Mouse (Mus musculus): ENCODE measurements around the gene Bicdl2. TPM values are rescaled to one million over a fixed set of nuclear protein-coding genes. Genes with fewer than 3 reads are reported as not detected.

Bicdl2 gene
- polyA plus RNA-seq, 1 experiment from 2014 or later, result 0.29 TPM

GRCm38 (mm10) chr17:23651363-23651762 lies 8.9 kb upstream of the Bicdl2 start:
- 84% methylated on average over 6 of the region's 6 CpGs for whole genome bisulfite sequencing
- H3K9ac ChIP-seq (replicated peaks; ENCODE audit: low read depth, low read length), result no peak overlapping the region
- no peak for ATAC-seq (ENCODE audit: low read depth)
- H3K4me1 ChIP-seq (ENCODE audit: control insufficient read depth, insufficient read depth, low read length), result no peaks in the 10 kb centered on the region
- no peak overlapping the region for H3K27ac ChIP-seq (ENCODE audit: low read depth, low read length)
- H3K27me3 ChIP-seq (ENCODE audit: control insufficient read depth, insufficient read depth, low read length), result no peaks in the 10 kb centered on the region
- H3K4me3 ChIP-seq (ENCODE audit: low read depth, low read length), result no peak overlapping the region
- H3K4me2 ChIP-seq (ENCODE audit: low read depth, low read length), result no peak overlapping the region
- no peaks in the 10 kb centered on the region for H3K36me3 ChIP-seq (ENCODE audit: control insufficient read depth, insufficient read depth, low read length)
- H3K9me3 ChIP-seq (ENCODE audit: control insufficient read depth, low read length), result no peaks in the 10 kb centered on the region

- Histone ChIP-seq H3K27ac (ENCODE audit: low read depth, low read length) (no peak overlapping the region), H3K9ac (replicated peaks; ENCODE audit: low read depth, low read length) (no peak overlapping the region), H3K4me1 (ENCODE audit: control insufficient read depth, insufficient read depth, low read length) (no peaks in the 10 kb centered on the region), H3K9me3 (ENCODE audit: control insufficient read depth, low read length) (no peaks in the 10 kb centered on the region), H3K36me3 (ENCODE audit: control insufficient read depth, insufficient read depth, low read length) (no peaks in the 10 kb centered on the region), H3K27me3 (ENCODE audit: control insufficient read depth, insufficient read depth, low read length) (no peaks in the 10 kb centered on the region), H3K4me3 (ENCODE audit: low read depth, low read length) (no peak overlapping the region), H3K4me2 (ENCODE audit: low read depth, low read length) (no peak overlapping the region)
- 89% methylated on average over 1 of the region's 2 CpGs for WGBS
- no peak for ATAC-seq (ENCODE audit: low read depth)
Observed at GRCm38 (mm10) chr17:23653324-23653723, 7.0 kb upstream of the Bicdl2 start.

GRCm38 (mm10) chr17:23654001-23654400 lies 6.3 kb upstream of the Bicdl2 start:
- no peaks in the 10 kb centered on the region for H3K27me3 ChIP-seq (ENCODE audit: control insufficient read depth, insufficient read depth, low read length)
- H3K4me2 ChIP-seq (ENCODE audit: low read depth, low read length), result no peak overlapping the region
- no peaks in the 10 kb centered on the region for H3K36me3 ChIP-seq (ENCODE audit: control insufficient read depth, insufficient read depth, low read length)
- H3K4me1 ChIP-seq (ENCODE audit: control insufficient read depth, insufficient read depth, low read length), result no peaks in the 10 kb centered on the region
- H3K9me3 ChIP-seq (ENCODE audit: control insufficient read depth, low read length), result no peaks in the 10 kb centered on the region
- H3K9ac ChIP-seq (replicated peaks; ENCODE audit: low read depth, low read length), result no peak overlapping the region
- H3K4me3 ChIP-seq (ENCODE audit: low read depth, low read length), result no peak overlapping the region
- no peak overlapping the region for H3K27ac ChIP-seq (ENCODE audit: low read depth, low read length)
- 65% methylated on average over 6 of the region's 6 CpGs for WGBS
- ATAC-seq (ENCODE audit: low read depth), result no peak

- no peak for ATAC-seq (ENCODE audit: low read depth)
- WGBS, result 57% methylated on average over 2 of the region's 2 CpGs
- no peaks in the 10 kb centered on the region for H3K4me1 ChIP-seq (ENCODE audit: control insufficient read depth, insufficient read depth, low read length)
- H3K4me3 ChIP-seq (ENCODE audit: low read depth, low read length), result no peak overlapping the region
- H3K9me3 ChIP-seq (ENCODE audit: control insufficient read depth, low read length), result no peaks in the 10 kb centered on the region
- H3K4me2 ChIP-seq (ENCODE audit: low read depth, low read length), result no peak overlapping the region
- no peaks in the 10 kb centered on the region for H3K27me3 ChIP-seq (ENCODE audit: control insufficient read depth, insufficient read depth, low read length)
- H3K27ac ChIP-seq (ENCODE audit: low read depth, low read length), result no peak overlapping the region
- H3K36me3 ChIP-seq (ENCODE audit: control insufficient read depth, insufficient read depth, low read length), result no peaks in the 10 kb centered on the region
- no peak overlapping the region for H3K9ac ChIP-seq (replicated peaks; ENCODE audit: low read depth, low read length)
Observed at GRCm38 (mm10) chr17:23654410-23654809, 5.9 kb upstream of the Bicdl2 start.

- H3K27me3 ChIP-seq (ENCODE audit: control insufficient read depth, insufficient read depth, low read length), result peaks cover 14% of the 10 kb centered on the region
- no peaks in the 10 kb centered on the region for H3K4me1 ChIP-seq (ENCODE audit: control insufficient read depth, insufficient read depth, low read length)
- H3K36me3 ChIP-seq (ENCODE audit: control insufficient read depth, insufficient read depth, low read length), result no peaks in the 10 kb centered on the region
- 78% methylated on average over 3 of the region's 3 CpGs for WGBS
- H3K4me3 ChIP-seq (ENCODE audit: low read depth, low read length), result no peak overlapping the region
- no peak overlapping the region for H3K27ac ChIP-seq (ENCODE audit: low read depth, low read length)
- no peak for ATAC-seq (ENCODE audit: low read depth)
- no peak overlapping the region for H3K4me2 ChIP-seq (ENCODE audit: low read depth, low read length)
- no peaks in the 10 kb centered on the region for H3K9me3 ChIP-seq (ENCODE audit: control insufficient read depth, low read length)
- H3K9ac ChIP-seq (replicated peaks; ENCODE audit: low read depth, low read length), result no peak overlapping the region
Observed at GRCm38 (mm10) chr17:23658450-23658849, 1.9 kb upstream of the Bicdl2 start.

- no peaks in the 10 kb centered on the region for H3K9me3 ChIP-seq (ENCODE audit: control insufficient read depth, low read length)
- H3K9ac ChIP-seq (replicated peaks; ENCODE audit: low read depth, low read length), result no peak overlapping the region
- no peak overlapping the region for H3K4me3 ChIP-seq (ENCODE audit: low read depth, low read length)
- no peaks in the 10 kb centered on the region for H3K4me1 ChIP-seq (ENCODE audit: control insufficient read depth, insufficient read depth, low read length)
- ATAC-seq (ENCODE audit: low read depth), result no peak
- no peak overlapping the region for H3K27ac ChIP-seq (ENCODE audit: low read depth, low read length)
- peaks cover 14% of the 10 kb centered on the region for H3K27me3 ChIP-seq (ENCODE audit: control insufficient read depth, insufficient read depth, low read length)
- no peaks in the 10 kb centered on the region for H3K36me3 ChIP-seq (ENCODE audit: control insufficient read depth, insufficient read depth, low read length)
- no peak overlapping the region for H3K4me2 ChIP-seq (ENCODE audit: low read depth, low read length)
- WGBS, result 2% methylated on average over 14 of the region's 14 CpGs
Observed at GRCm38 (mm10) chr17:23660876-23661200, 532 bp downstream of the Bicdl2 start.

- Histone ChIP-seq H3K9me3 (ENCODE audit: control insufficient read depth, low read length) (no peaks in the 10 kb centered on the region), H3K9ac (replicated peaks; ENCODE audit: low read depth, low read length) (no peak overlapping the region), H3K4me2 (ENCODE audit: low read depth, low read length) (no peak overlapping the region), H3K27me3 (ENCODE audit: control insufficient read depth, insufficient read depth, low read length) (peaks cover 14% of the 10 kb centered on the region), H3K27ac (ENCODE audit: low read depth, low read length) (no peak overlapping the region), H3K36me3 (ENCODE audit: control insufficient read depth, insufficient read depth, low read length) (no peaks in the 10 kb centered on the region), H3K4me3 (ENCODE audit: low read depth, low read length) (no peak overlapping the region), H3K4me1 (ENCODE audit: control insufficient read depth, insufficient read depth, low read length) (no peaks in the 10 kb centered on the region)
- no peak for ATAC-seq (ENCODE audit: low read depth)
- 1% methylated on average over 9 of the region's 9 CpGs for WGBS
Observed at GRCm38 (mm10) chr17:23661526-23661925, 1.2 kb downstream of the Bicdl2 start.

GRCm38 (mm10) chr17:23664556-23665021 lies 4.3 kb downstream of the Bicdl2 start:
- H3K36me3 ChIP-seq (ENCODE audit: control insufficient read depth, insufficient read depth, low read length), result peaks cover 5% of the 10 kb centered on the region; the same call in 1 of the 2 replicates
- ATAC-seq (ENCODE audit: low read depth), result peak; percentile 25; the same call in 1 of the 2 replicates
- H3K27me3 ChIP-seq (ENCODE audit: control insufficient read depth, insufficient read depth, low read length), result peaks cover 14% of the 10 kb centered on the region
- no peak overlapping the region for H3K4me2 ChIP-seq (ENCODE audit: low read depth, low read length)
- WGBS, result 14% methylated on average over 5 of the region's 5 CpGs
- no peak overlapping the region for H3K9ac ChIP-seq (replicated peaks; ENCODE audit: low read depth, low read length)
- no peak overlapping the region for H3K4me3 ChIP-seq (ENCODE audit: low read depth, low read length)
- no peaks in the 10 kb centered on the region for H3K9me3 ChIP-seq (ENCODE audit: control insufficient read depth, low read length)
- no peak overlapping the region for H3K27ac ChIP-seq (ENCODE audit: low read depth, low read length)
- no peaks in the 10 kb centered on the region for H3K4me1 ChIP-seq (ENCODE audit: control insufficient read depth, insufficient read depth, low read length)

- Histone ChIP-seq H3K27me3 (ENCODE audit: control insufficient read depth, insufficient read depth, low read length) (peaks cover 8% of the 10 kb centered on the region), H3K27ac (ENCODE audit: low read depth, low read length) (no peak overlapping the region), H3K4me2 (ENCODE audit: low read depth, low read length) (no peak overlapping the region), H3K36me3 (ENCODE audit: control insufficient read depth, insufficient read depth, low read length) (peaks cover 5% of the 10 kb centered on the region; the same call in 1 of the 2 replicates), H3K4me1 (ENCODE audit: control insufficient read depth, insufficient read depth, low read length) (no peaks in the 10 kb centered on the region), H3K9me3 (ENCODE audit: control insufficient read depth, low read length) (no peaks in the 10 kb centered on the region), H3K9ac (replicated peaks; ENCODE audit: low read depth, low read length) (no peak overlapping the region), H3K4me3 (ENCODE audit: low read depth, low read length) (no peak overlapping the region)
- 87% methylated on average over 14 of the region's 14 CpGs for WGBS
- ATAC-seq (ENCODE audit: low read depth), result no peak
Observed at GRCm38 (mm10) chr17:23665511-23665910, 5.2 kb downstream of the Bicdl2 start.

All from neural tube, embryonic 14.5 days (tissue).